Comparison of ENCODE assay signal across 8 mouse cellular contexts in the genomic region with DNA sequence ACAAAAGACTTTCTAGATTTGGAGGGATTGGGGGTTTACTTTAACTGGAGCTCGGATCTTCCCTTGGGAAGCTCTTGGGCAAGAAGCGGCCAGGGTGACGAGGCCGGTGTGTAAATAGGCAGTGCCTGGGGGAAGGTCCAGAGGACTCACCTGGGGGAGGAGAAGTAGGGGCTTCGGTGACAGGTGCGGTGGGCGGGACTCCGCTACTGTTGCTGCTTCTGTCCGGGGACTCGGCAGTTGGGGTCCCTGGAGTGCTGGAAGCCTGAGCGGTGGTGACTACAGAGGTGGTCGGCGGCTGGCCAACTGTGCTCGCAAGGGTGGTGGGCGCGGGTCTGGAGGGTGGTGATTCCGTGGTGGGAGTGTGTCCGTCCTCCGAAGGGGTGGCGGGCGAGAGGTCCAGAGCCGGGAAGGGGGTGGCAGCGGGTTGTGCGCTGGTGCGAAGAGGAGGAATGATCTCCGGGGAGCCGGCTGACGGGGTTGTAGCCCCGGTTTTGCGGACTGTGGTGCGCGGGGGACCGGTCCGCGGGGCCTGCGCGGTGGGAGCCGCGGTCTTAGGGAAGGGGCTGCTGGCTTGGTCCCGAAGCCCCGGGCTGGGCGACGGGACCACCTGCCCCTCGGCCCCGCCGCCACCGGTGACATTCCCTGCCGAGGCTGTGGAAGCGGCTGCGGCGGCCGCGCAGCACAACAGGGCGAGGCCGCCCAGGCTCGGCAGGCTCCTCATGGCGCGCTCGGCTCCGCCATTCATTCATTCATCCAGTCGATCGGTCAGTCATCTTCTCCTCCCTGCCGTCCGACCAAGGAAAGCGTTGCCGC. TPM values are rescaled to one million over a fixed set of nuclear protein-coding genes. Genes with fewer than 3 reads are reported as not detected.
DNase-seq lines count a peak whose midpoint lies in the region; ATAC-seq and TF ChIP-seq lines count a peak whose summit lies in the region.

No protein-coding gene starts in this region.

- H3K4me1 ChIP-seq in erythroblast, embryonic 14.5 days (ENCODE audit: control insufficient read depth): peaks cover 39% of the 10 kb centered on the region
- peaks cover 6% of the 10 kb centered on the region for H3K4me1 ChIP-seq in hindbrain, embryonic 11.5 days (replicated peaks; ENCODE audit: control insufficient read depth, insufficient read depth, low read length)

- peaks cover 6% of the 10 kb centered on the region for H3K27me3 ChIP-seq in erythroblast, embryonic 14.5 days (ENCODE audit: control insufficient read depth)
- H3K27me3 ChIP-seq in hindbrain, embryonic 11.5 days (ENCODE audit: control insufficient read depth, insufficient read depth, low read length): no peaks in the 10 kb centered on the region

- peak overlapping the region; percentile 75 for H3K4me2 ChIP-seq in hindbrain, embryonic 11.5 days (replicated peaks; ENCODE audit: low read depth, low read length)

- H3K9me3 ChIP-seq in erythroblast, embryonic 14.5 days (ENCODE audit: control insufficient read depth, low read length): no peaks in the 10 kb centered on the region
- H3K9me3 ChIP-seq in hindbrain, embryonic 11.5 days (ENCODE audit: control insufficient read depth, low read length): no peaks in the 10 kb centered on the region

- TF ChIP-seq POLR2A in brain, embryonic 14.5 days (IDR thresholded peaks at IDR 0.05; ENCODE audit: borderline replicate concordance, extremely low read depth, insufficient read depth, insufficient read length, poor library complexity, severe bottlenecking): no peak

- WGBS in hindbrain, embryonic 11.5 days: under 1% methylated on average over 60 of the region's 66 CpGs
- 3% methylated on average over 66 of the region's 66 CpGs for WGBS in macrophage (ENCODE audit: missing documents)

- peak; percentile 65 for ATAC-seq in hindbrain, embryonic 11.5 days (ENCODE audit: low FRiP score)

- DNase-seq in NIH3T3 (ENCODE audit: low read depth): peak; percentile 38
- DNase-seq in brain, embryonic 14.5 days (ENCODE audit: low read depth): peak; percentile 64
- DNase-seq in hindbrain, embryonic 11.5 days (ENCODE audit: low spot score): peak; percentile 62
- DNase-seq in layer of hippocampus, postnatal 36 days: peak; percentile 37 to 57
- peak; percentile 69 for DNase-seq in right cerebral cortex, postnatal 4 days
- peak; percentile 33 for DNase-seq in yolk sac, embryonic 10.5 days (ENCODE audit: low spot score)

- no peaks in the 10 kb centered on the region; the same call in 1 of the 2 replicates for H3K79me2 ChIP-seq in macrophage (ENCODE audit: inconsistent target)

- H3K36me3 ChIP-seq in erythroblast, embryonic 14.5 days (ENCODE audit: control insufficient read depth): no peaks in the 10 kb centered on the region
- no peaks in the 10 kb centered on the region for H3K36me3 ChIP-seq in hindbrain, embryonic 11.5 days (ENCODE audit: control insufficient read depth, insufficient read depth, low read length)
- no peaks in the 10 kb centered on the region for H3K36me3 ChIP-seq in macrophage (ENCODE audit: inconsistent target)

- TF ChIP-seq CTCF in brain, embryonic 14.5 days (IDR thresholded peaks at IDR 0.05; ENCODE audit: borderline replicate concordance, extremely low read depth, insufficient read depth, insufficient read length): no peak

- H3K9ac ChIP-seq in hindbrain, embryonic 11.5 days (ENCODE audit: low read depth, low read length): peak overlapping the region; percentile 95

- peak overlapping the region; percentile 86 for H3K27ac ChIP-seq in hindbrain, embryonic 11.5 days (ENCODE audit: low read depth, low read length)
- no peak overlapping the region for H3K27ac ChIP-seq in macrophage

- H3K4me3 ChIP-seq in erythroblast, embryonic 14.5 days (replicated peaks): peak overlapping the region; percentile 93
- peak overlapping the region; percentile 90 for H3K4me3 ChIP-seq in hindbrain, embryonic 11.5 days (ENCODE audit: low read depth, low read length)
- peak overlapping the region; percentile 41 for H3K4me3 ChIP-seq in macrophage (ENCODE audit: inconsistent target)

RNA-seq across cellular contexts. Expression of a gene that starts 0.5 kb away (rescaled TPM):
- 28.3 and 35.1 TPM in 2 replicates for polyA plus RNA-seq in brain, embryonic 14.5 days (2012; rRNA removed)
- 0.28 and 0.99 TPM in 2 replicates for polyA plus RNA-seq in erythroblast, embryonic 14.5 days (2012)
- 27.8 and 29.2 TPM in 2 replicates for polyA plus RNA-seq in hindbrain, embryonic 11.5 days (2014; fragmentation: Nextera tagmentation; extraction: Ambion mirVana)
- 100 to 1,000 TPM; 119 to 120 TPM for total RNA-seq in layer of hippocampus, postnatal 36 days (2021)
- 10 to 100 TPM in 8 of 26 experiments, 1 to 10 TPM in 15, under 1 TPM in 3; 0.61 to 24.0 (median 5.9) TPM for total RNA-seq in macrophage (2018; cell fraction: chromatin; rRNA removed)
- 10 to 100 TPM in 18 of 26 experiments, 1 to 10 TPM in 8; 5.4 to 55.3 (median 17.5) TPM for total RNA-seq in macrophage (2018; cell fraction: cytosol; rRNA removed)
- total RNA-seq in macrophage (2018; cell fraction: nucleus; rRNA removed): 10 to 100 TPM in 14 of 26 experiments, 1 to 10 TPM in 12; 3.3 to 46.3 (median 12.9) TPM
- polyA plus RNA-seq in macrophage (2018): 12.2 to 39.9 TPM (median 35.6 TPM) in 3 replicates

Comparison
In these comparisons a context has a peak if more than half of its experiments do, and no peak if none do; other contexts are left out.
1. H3K4me3 ChIP-seq: peak in every context shown above with its lines; median percentile 93 in erythroblast, embryonic 14.5 days; 90 in hindbrain, embryonic 11.5 days; 41 in macrophage.